Mouse (Mus musculus) layer of hippocampus, adult 18-20 months (tissue): ENCODE measurements around the gene Nhlrc4. TPM values are rescaled to one million over a fixed set of nuclear protein-coding genes. Genes with fewer than 3 reads are reported as not detected.

Experiments
- DNase-seq, 2 experiments: peaks; one replicate each; pipeline ENCODE4 v3.0.0; 2022; ENCODE audit warnings: low spot score in 2 of 2
- total RNA-seq, 2 experiments: library from RNA; stranded (reverse); gene quantifications; 2 replicates each; pipeline ENCODE4 v1.2.3; 2021

Nhlrc4 gene
- total RNA-seq, 2 experiments from 2014 or later, result 0.32 to 0.36 TPM

DNA sequence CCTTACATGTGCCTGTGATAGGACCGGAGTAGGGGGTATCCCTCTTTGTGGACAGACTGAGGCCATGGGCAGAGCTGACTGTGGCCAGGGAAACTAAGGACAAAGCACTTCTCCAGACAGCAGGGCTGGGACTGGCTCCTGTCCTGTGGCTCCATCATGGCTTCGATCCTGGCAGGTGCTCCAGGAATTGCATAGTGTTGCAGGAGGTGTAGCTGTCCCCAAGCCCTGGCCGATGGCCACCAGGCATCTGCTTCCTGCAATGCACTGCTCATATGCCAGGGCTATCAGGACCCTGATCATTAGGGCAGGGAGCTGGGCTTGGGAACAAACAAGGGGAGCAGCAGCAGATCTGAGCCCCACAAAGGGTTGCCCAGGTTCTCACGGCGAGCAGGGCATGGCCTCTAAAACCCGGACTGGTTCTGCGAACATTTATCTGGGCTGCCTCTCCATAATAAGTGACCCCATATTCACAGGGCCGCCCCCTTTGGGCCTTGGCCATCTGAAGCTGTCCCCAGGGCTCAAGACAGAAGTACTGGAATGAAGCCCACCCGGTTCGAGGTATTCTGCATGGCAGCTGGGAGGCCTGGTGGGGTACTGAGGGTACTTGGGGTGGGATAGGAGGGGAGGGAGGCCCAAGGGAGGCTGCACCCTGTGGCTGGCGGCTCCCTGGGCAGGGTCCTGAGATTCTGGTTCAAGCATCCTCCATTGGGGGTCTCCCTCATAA lies 14.2 kb upstream of the Nhlrc4 start:
- DNase-seq, result no peak

DNA sequence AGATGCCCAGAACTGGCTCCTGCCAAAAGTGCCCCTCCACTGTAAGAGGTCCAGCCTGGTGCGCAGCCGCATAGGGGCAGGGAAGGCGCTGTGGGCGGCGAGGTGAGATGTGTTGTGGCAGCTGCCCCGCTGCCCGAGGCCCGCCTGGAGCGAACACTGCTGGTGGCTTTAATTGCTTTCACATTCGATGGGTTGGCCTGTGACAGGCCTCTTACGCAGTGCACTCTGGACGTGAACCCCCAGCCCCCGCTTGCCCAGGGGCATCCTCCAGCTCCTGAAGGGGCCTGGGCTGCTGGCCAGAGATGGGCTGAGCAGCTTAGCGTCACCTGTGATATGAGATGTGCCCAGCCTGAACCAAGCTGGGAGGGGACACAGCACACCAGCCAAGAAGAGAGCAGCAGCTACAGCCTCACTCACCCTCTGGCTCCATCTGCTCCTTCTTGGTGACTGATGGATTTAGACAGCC lies 12.9 kb upstream of the Nhlrc4 start:
- DNase-seq, result no peak

DNA sequence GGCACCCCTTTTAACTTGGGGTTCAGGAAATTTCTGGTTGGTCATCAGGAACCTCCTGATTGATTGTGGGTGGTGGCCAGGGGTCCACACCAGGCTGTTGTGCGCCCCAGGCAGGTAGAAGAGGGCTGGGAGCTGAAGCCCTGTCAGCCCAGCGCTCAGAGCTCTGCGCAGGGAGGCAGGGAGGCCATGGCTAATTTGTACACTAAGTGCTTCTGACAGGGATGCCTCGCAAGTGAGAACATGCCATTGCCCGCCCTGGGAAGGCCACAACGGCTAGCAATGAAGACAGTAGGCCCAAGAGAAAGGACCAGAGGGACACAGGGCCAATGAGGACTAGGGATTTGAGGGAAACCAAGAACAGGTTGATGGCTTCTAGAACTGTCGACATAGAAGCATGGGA lies 11.9 kb upstream of the Nhlrc4 start:
- no peak for DNase-seq

DNA sequence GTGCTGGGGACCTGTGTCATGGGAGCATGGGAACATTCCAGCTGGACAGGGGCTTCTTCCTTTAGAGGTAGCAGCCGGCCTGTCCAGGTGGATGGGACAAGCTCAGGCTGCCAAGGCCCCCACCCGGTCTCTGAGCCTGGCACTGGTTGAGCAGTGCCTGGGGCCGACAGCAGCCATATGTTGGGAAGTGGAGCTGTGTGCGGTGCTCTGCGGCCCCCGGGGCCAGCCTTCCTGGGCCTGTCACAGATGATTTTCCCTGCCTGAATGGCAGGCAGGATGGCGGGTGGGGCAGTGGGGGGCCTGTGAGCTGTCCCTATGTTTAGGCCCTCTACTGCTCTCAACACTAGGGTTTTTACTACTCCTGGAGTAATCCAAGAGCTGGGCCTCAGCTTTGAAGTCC lies 11.4 kb upstream of the Nhlrc4 start:
- no peak for DNase-seq

DNA sequence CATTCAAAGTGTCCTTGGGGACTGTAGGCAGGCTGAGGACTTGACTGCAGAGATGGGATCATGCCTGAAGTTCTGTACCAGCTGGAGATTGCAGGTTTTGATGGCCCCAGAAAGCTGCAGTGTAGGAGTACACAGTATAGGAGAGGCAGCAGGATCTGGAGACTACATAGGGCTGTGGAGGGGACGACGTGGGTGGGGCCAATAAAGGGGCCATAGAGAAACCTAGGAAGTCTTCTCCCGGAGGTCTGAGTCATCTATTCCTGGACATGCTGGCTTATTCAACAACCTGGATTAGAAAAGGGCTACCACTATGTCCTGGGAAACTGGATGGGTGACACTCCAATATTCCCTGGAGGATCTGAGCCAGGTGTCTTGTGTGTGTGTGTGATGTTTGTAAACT lies 11.0 kb upstream of the Nhlrc4 start:
- DNase-seq, result no peak

DNA sequence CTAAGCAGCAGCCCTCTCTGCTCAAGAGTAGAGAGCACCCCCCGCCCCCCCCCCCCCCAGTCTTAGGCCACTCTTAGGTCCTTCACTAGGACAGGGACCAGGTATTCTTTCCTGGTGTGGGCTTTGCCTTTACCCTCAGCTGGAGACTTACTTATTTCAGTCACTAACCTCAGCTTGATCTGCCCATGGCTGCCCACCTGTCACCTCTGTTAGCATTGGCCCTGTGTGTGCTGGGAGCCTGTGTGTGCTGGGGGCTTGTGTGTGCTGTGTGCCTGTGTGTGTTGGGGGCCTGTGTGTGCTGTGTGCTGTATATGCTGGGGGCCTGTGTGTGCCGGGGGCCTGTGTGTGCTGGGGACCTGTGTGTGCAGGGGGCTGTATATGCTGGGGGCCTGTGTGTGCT lies 9.9 kb upstream of the Nhlrc4 start:
- no peak for DNase-seq

DNA sequence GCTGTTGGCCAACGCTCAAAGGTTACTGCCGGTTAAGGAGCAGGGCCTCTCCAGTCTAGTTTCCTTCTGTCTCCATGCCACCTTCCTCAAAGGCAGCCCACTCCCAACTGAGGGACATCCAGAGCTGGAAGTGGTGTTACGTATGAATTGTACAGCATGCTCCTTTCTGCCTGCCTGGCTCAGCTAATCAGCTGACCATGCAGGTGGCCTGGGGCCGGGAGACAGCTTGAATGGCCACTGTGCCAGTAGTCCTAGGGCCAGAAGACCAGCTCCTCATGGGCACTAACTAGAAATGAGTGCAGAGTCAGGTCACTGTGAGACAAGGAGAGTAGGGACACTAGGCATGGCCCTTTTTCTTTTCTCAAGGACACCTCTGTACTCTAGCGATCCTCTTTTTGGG lies 8.4 kb upstream of the Nhlrc4 start:
- no peak for DNase-seq

DNA sequence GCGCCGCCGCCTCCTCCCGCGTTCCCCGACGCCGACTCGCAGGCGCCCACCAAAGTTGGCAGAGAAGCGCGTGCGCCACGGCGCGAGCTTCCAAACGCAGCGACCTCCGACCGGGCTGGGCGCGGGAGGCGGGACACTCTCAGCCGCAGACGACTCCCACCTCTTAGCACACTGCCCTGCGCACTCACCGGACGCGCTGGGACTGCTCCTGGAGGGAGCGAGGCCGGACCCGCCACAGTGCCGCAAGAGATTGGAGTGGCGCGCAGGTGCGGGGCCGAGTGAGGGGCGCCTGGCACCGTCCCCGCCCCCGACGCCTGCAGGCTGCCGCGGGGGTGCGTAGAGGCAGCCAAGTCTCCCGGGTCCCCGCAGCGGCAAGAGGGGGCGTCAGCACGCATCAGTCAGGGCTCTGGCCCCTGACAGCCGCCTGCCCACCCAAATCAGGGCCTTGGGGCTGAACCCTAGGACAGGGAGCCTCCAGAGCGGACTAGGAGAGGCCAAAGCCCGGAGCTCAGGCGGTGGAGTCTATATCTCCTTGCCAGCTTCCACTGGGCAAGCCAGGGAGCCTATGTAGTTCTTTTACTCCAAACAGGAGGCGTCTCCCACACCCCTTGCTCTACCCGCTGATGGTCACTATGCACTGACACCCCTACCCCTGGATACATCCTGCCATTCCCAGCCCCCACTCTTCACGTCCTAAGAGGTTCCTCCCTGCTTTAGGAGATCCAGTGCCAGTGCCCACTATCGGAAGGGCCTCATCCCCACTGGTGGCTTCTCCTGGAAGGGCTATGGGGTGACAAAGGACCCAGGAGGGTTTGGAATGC lies 7.3 kb upstream of the Nhlrc4 start, which contains the start of gene A930017K11Rik:
Gene A930017K11Rik, minus strand, starts transcription at position 763 of the 821 bp plus-strand sequence.
- no peak for DNase-seq

DNA sequence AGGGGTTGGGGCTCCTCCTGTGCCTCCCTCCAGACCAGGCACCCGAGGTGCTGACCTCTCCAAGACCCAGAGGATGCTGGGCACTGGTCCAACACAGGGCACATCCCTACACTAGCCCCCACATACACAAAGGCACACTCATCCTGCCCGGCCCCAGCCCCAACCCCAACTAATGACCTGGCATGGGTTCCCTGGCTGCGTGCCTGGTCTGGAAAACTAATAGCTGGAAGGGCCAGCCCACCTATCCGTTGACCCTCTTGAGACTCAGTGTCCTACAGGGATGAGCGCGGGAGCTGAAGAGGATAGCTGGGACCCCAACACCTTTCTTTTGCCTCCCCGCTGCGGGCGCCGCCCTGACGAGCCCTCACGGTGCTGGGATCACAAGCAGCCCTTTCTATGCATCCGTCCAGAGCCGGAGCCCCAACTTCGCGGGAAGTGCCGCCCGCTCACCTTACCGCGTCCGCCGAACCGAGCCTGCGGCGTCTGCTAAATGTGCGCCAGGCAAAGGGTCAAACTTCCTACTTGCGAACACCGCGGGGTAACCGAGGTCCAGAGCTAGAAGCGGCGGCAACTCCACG lies 6.6 kb upstream of the Nhlrc4 start:
- no peak for DNase-seq

DNA sequence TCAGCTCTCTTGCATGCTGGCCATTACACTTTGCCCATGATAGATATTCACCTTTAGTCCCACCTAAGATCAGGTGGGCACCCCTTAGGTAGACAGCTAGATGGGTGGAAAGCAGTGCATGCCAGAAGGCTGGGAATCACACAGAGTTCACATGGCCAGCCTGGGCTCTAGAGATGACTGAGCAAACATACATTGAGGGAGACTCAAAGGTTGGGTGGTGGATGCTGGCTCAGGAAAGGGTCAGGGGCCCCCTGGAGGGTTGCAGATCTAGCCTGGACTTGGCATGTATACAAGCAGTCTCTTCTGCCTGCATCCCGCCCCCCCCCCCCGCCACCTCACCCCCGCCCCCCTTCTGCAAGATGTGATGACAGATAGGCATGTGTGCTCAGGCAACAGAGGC lies 5.9 kb upstream of the Nhlrc4 start:
- DNase-seq, result no peak

DNA sequence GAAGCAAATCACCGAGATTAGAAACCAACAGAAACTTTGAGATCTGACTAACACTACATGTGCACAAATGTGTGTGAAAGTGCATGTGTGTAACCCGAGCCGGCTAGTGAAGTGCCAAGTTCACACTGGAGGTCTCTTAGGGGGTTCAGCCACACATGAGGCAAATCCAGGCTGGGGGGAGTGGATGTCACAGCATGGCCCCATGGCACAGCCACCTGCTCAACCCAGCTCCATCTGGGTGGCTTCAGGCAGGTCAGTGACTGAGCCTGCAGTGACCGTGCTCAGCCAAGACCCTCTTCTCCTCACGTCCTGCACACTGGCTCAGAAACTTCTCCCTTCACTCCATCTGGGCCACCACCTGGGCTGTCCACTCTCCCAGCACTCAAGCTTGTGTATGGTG lies 5.2 kb upstream of the Nhlrc4 start:
- no peak for DNase-seq

DNA sequence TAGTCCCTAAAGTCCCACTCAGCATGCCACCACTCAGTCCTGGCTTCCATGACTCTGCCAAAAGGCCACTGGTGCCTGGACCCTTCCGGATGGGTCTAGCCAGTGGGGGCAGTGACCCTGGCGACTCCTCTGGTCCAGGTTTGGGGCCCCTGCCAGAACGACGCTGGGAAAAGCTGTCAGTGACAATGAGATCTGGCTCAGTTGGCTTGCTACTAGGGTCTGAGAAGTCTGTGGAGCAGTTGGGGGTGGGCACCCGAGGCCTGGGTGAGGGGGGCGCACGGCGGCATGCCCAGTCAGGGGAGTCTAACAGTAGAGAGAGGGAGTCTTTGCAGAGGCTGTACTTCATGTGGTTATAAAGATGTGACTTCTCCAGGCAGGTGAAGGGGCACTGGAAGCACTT lies 3.3 kb upstream of the Nhlrc4 start:
- DNase-seq, result no peak

DNA sequence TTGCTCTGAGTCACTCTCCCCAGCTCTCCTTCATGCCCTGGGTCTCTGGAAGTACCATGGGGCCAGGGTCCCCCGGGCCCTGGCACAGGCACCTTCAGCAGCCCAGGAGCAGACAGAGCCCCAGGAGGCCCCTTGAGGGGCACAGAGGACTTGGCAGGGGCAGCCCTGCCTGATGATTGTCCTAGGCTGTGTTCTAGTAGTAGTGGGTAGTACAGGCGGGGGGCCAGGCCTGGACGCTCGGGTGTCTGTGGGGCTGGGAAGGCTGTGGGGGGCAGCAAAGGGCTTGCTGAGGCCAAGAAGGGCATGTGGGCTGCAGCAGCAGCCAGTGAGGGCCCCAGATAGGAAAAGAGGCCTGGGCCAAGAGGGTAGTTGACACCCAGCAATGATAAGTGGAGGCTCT lies 2.8 kb upstream of the Nhlrc4 start:
- no peak for DNase-seq

DNA sequence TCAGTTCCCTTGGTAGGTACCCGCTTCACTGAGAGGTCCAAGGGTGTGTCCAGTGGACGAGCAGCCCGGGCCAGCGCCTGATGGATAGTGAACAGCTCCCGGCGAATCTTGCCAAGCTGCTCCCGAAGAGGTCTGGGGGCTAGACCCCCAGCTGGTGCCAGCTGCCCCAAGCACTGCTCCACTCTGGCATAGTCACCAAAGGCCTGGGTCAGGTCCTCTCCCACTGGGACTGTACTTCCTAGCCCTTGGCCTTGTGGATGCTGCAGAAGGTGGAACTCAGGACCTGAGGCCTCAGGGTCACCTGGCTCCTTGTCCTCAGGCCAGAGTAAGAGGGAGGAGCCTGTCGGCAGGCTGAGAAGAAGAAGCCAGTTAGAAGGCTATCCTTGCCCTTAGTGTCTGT lies 2.1 kb upstream of the Nhlrc4 start:
- DNase-seq, result no peak

DNA sequence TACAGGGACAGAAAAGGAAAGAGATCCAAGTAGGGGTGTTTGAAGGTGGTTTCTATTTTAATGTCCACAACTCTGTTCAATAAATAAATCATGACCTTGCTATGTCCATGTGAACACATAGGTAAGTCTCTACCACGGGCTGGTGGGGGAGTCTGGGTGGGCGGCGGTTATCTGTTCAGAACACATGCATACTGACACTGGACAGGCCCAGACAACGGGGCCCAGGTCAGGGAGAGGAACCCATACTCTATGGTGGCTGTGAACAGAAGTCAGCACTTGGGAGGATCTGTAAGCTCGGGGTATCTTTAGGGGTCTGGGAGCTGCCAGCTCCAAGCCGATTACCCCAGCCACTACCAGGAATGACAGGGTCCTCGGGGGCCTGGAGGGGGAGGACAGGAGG lies 1.6 kb upstream of the Nhlrc4 start:
- DNase-seq, result no peak

DNA sequence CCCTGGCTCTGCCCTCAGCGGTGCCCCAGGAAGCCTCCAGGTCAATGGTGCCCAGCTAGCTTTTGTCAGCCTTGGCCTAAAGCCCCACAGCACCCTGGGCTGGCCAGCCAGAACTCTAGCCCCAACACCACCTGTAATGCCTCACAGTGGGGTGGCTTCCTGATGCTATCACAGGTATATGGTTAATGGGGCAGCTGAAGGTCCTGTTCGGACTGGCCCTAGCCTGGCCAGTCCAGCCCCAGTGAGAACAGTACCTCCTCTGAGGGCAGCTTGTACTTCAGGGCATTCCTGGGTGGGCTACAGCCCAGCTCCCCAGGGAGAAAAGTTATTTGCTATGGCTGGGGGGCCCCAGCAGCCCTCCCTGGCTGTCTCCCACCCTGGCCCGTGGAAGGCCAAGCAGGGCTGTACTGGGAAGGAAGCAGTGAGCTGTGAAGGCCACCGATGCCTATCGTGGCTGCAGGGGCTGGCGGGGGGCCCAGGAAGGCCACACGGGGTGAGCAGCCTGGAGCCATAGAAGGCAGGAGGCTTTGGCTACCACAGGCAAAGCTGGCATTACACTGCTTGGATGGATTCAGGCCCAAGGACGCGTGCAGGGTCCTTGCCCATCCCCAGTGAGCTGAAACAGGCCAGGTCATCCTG lies 875 bp upstream of the Nhlrc4 start:
- DNase-seq, result no peak

DNA sequence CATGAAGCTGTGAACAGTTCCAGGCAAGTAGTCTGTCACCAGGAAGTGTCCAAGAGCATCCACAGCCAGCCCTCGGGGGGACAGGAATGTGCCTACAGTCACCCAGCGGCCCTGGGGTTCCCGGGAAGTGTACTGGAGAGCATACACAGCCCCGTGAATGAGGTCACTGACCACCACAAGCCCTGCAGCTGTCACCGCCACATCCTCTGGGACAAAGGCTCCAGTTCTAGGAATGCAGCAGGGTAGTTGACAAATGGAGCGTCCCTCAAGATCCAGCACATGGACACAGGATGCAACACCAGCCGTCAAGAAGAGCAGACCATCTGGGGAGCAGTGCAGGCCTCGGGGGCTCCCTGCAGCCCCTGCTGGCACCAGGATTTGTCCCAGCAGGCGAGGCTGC lies 992 bp downstream of the Nhlrc4 start:
- DNase-seq, result no peak

DNA sequence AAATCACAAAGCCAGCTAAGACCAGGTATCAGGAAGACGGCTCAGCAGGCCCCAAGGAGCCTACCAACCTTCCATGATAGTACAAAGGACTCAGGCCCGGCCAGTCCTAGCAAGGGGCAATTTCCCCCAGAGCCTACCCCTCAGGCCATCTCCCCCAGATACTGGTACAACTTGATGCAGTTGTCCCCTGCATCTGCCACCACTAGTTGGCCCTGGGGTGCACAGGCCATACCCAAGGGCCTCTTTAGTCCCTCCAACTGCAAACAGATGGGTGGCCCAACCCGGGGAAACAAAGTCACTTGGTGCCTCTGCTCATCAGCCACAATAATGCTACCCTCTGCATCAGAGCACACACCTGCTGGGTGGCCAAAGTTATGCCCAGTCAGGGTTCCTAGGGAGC lies 1.5 kb downstream of the Nhlrc4 start:
- DNase-seq, result no peak

DNA sequence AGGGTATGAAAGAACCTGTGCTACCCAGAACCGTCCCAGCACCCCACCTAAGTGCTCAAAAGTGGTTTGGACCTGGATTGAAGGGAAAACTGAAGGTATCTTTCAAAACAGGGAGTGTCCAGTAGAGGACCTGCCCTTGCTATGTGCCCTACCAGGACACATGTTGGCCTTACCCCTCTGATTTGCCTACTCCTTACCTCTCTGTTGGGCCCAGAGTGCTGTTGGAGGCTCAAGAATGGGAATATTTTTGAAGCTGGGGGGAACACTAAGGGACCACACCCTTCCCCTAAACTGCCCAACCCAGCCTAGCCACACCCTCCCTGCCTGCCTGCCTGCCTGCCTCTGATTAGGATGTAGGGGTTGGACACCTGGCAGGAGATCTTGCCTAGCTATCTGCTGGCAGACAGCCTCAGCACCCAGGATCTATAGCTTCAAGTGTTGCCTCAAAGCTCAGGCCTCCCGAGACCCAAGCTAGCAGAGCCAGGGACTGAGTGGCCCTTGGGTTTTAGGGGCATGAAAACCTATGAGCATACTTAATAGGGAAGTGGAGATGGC lies 2.1 kb downstream of the Nhlrc4 start:
- no peak for DNase-seq

DNA sequence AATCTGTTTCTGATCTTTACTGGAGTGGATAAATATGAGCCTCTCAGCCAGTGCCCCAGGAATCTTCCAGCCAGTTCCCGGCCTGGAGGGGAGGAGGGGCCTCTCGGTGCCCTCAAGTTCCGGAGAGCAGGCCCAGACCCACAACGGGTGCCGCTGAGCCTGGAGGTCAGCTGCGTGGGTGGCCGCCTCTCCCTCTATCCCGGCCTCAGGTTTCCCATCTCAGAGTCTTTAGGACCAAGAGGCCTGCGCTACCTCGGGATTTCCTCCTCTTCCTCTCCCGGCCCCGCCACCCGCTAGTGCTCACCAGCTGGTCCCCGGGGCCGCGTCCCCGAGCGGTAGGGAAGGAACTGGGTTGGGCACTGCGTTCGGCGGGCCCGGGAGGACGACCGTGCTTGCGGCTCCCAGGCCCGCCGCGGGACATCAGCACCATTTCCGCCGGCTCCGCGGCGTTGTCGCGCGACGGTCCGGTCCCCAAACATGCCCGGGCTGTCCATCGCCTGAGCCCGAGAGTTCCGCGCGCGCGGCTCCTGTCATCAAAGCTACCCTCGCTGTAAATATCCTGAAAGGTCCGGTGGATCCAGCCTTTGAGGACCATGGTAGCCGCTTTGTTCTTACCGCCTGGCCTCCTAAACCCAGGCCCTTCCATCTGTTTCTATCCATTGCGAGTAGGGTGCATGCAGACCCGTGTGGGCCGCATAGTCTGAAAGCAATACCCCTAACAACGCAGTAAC lies 3.1 kb downstream of the Nhlrc4 start:
- DNase-seq, result peak; percentile 68 to 80

DNA sequence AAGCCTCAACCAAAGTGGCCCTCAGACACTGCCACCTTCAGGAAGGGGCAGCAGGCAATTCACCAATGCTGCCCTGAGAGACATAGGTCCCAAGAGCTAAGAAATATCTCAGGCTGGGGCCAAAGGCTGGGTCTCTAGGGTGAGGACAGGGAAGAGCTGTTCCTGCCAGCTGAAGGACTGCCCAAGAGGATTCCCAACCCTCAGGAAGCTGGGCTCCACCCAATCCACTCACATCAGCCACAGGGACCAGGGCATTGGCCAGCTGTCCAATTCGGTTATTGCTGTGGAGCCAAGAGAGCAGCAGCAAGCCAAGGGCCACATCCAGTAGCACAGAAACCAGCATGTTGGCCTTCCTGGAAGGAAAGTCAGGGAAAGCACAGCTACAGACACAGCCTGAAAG lies 10.2 kb downstream of the Nhlrc4 start:
- no peak for DNase-seq
